Mouse (Mus musculus) v-Abl transformed pro-B cells (cell line): ENCODE measurements around the gene Ptprb.

Experiments used
- in situ Hi-C, 2 experiments: fragments of 400-800 bp; cut with MboI; formaldehyde crosslinking; loops; one replicate each; pipeline ENCODE4 v1.15.1; 2025; ENCODE audit not compliant: unreplicated experiment in 2 of 2

Gene Ptprb

DNA sequence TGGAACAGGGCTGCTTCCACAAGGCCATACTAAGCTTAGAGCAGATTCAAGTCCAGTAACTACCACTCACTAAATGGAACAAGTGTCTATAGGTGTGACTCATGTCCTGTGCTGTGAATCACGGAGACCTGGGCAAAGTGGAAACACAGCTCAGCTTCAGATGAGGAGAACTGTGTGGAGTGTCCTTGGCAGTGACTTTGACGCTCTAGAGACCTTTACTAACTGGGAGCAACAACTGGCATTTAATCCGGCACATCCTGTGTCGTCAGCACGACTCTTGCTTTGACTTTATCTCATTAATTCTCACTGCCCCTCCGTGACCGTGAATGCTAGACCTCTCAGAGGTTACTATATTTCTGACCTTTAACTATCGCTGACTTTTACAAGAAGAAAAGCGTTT, 135.5 kb downstream of the Ptprb start:
- in situ Hi-C loops = no loop called here

GRCm38 (mm10) chr10:116416142-116416541, 140.8 kb downstream of the Ptprb start:
- in situ Hi-C loops = no loop called here

DNA sequence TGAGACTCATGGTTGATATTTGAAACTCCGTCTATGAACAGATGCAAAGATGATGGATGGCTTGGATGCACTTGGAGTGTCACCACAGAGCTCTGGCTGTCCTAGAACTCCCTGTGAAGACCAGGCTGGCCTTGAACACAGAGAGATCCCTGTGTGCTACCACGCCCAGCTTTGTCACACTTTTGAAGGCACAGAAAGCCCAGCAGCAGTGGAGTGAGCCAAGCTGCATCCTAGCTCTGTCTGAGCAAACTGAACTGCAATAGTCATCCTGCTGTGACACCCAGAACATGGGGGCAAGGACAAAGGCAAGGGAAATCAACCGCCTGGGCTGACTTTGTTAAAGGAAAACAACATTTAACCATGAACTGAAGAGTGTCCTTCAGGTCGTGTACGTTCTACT, 141.4 kb downstream of the Ptprb start:
- in situ Hi-C loops = no loop called here

DNA sequence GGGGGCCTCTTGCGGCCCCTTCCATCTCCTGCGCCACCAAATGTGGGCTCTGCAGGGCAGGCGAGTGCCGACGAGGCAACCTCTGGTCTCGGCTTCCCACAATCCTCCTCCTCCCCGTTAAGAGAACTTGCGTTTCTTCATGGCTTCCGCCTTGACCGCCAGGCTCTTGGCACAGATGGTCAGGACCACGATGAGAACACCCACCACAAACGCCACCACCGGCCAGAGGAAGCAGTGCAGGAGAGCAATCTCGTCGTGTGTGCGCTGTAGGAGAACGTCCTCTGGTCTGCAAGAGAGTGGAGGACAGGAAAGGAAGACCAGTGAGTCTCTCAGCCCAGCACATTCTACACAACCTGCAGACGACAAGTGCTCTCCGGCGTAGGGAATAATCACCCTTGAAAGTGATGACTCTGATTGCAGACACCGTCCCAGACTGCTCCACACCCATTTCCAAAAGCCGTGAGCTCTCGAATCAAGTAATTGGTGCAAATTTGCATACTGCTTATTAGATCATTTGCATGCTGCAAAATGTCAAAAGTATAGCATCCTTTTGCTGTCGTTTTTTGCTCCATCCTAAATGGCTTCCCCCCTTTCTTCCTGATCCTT, 142.9 kb downstream of the Ptprb start:
- in situ Hi-C loops = no loop called here

DNA sequence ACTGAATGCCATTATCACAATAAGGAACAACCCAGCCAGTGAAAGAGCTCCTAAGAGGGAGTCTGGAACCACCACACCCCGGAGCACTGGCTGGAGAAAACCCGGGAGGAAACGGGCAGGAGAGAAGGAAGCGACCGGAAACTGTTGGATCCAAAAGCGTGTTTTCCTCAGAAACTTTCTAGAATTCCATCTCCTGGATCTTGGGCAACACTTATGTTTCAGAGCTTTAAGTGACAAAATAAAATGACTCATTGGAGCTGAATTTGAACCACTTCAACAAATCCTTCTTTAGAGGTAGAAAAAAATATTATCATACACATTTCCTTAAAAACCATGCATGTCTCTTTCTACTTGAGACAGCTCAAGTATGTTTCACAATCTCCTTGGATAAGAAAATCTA, 145.7 kb downstream of the Ptprb start:
- in situ Hi-C loops = no loop called here

- in situ Hi-C loops = no loop called here
Observed at GRCm38 (mm10) chr10:116422551-116422950, 147.2 kb downstream of the Ptprb start.

- in situ Hi-C loops = no loop called here
Observed at GRCm38 (mm10) chr10:116424921-116425320, 149.6 kb downstream of the Ptprb start.

GRCm38 (mm10) chr10:116426176-116426575, 150.9 kb downstream of the Ptprb start:
- in situ Hi-C loops = no loop called here

GRCm38 (mm10) chr10:116428026-116428780, 152.9 kb downstream of the Ptprb start:
- in situ Hi-C loops = no loop called here

DNA sequence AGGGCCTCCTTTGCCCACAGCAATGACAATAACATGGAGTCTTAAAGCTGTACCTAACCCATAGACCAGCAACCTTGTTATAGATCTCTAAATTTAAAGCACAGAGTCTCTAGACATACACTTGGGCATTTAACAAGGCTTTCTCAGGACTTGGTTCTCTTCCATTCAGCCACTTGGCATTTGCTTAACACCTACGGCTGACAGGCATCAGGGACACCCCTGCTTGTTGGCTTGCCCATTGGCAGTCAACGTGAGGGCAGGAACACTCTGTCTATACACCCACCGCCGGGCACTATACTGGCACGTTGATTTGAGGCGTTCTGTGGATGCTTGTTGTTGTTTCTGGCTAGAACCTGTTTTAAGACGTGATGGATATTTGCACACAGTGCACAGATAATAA, 157.1 kb downstream of the Ptprb start:
- in situ Hi-C loops = no loop called here

GRCm38 (mm10) chr10:116435455-116435854, 160.1 kb downstream of the Ptprb start:
- in situ Hi-C loops = no loop called here
